Mouse (Mus musculus) embryonic fibroblast, embryonic 13.5 days (primary cell): ENCODE measurements around the gene Phgr1.

Source experiments
- CTCF ChIP-seq: IDR thresholded peaks from 2 replicates; pipeline ENCODE4 v1.5.1; 2011; ENCODE audit warnings: mild to moderate bottlenecking, control low read depth, low read length, moderate library complexity, borderline replicate concordance; ENCODE audit not compliant: insufficient read depth
- POLR2A ChIP-seq: IDR thresholded peaks from 2 replicates; pipeline ENCODE4 v1.6.1; 2011; ENCODE audit warnings: low read depth, mild to moderate bottlenecking, control low read depth, low read length, moderate library complexity

GRCm38 (mm10) chr2:118804474-118804873, 31.9 kb downstream of the Phgr1 start:
- TF ChIP-seq POLR2A (no peak), CTCF (no peak)
